In genomic region chr7:109422803-109423202, GRCm38 (mm10) we compare ENCODE assay signal across 19 mouse cellular contexts. TPM values are rescaled to one million over a fixed set of nuclear protein-coding genes. Genes with fewer than 3 reads are reported as not detected.
"Had no signal": no experiment of that assay in that cellular context is flagged by ENCODE, and none has a peak within 500 bp of the region (broad histone marks: within the 10 kb centered on the region; RNA-seq: fewer than 3 reads in every experiment).

No protein-coding gene starts in this region.

- H3K9ac ChIP-seq: neural tube, embryonic 13.5 days; neural tube, embryonic 15.5 days; stomach, embryonic 15.5 days had no signal

- H3K4me3 ChIP-seq: neural tube, embryonic 13.5 days; neural tube, embryonic 15.5 days; stomach, embryonic 15.5 days had no signal

- DNase-seq: retina, postnatal 1 day; right cerebral cortex, adult 18-20 months; right cerebral cortex, postnatal 14 days; right cerebral cortex, postnatal 25 days; right cerebral cortex, postnatal 4 days; spleen, adult 18-20 months; thymus, adult 18-20 months; thymus, adult 2 months; thymus, postnatal 14 days; thymus, postnatal 25 days; thymus, postnatal 36 days; thymus, postnatal 4 days had no signal

- H3K9me3 ChIP-seq: neural tube, embryonic 13.5 days; neural tube, embryonic 15.5 days; stomach, embryonic 15.5 days had no signal

- H3K27ac ChIP-seq: neural tube, embryonic 13.5 days; neural tube, embryonic 15.5 days; stomach, embryonic 15.5 days; stomach, postnatal 0 days had no signal

- H3K36me3 ChIP-seq: neural tube, embryonic 13.5 days; neural tube, embryonic 15.5 days; stomach, embryonic 15.5 days had no signal

- H3K27me3 ChIP-seq: neural tube, embryonic 13.5 days; stomach, embryonic 15.5 days had no signal

- H3K4me2 ChIP-seq: neural tube, embryonic 13.5 days; neural tube, embryonic 15.5 days; stomach, embryonic 15.5 days had no signal

- H3K4me1 ChIP-seq: neural tube, embryonic 13.5 days; neural tube, embryonic 15.5 days; stomach, embryonic 15.5 days had no signal

RNA-seq across cellular contexts. Expression of gene Stk33, which starts 16.1 kb away (rescaled TPM):
- total RNA-seq: neutrophil, adult 5-6 weeks had no signal
- polyA plus RNA-seq: small intestine, adult 2 months; spleen, adult 2 months had no signal
